Mouse (Mus musculus) T-helper 2 cell (primary cell): Measurements from ENCODE around the gene Men1.

Experiments used
- in situ Hi-C: fragments of 300-600 bp; cut with MboI, MseI; formaldehyde crosslinking; loops from one replicate; pipeline ENCODE4 v1.15.1; 2025; ENCODE audit warnings: high pct_unique_total_duplicates

The Men1 gene

DNA sequence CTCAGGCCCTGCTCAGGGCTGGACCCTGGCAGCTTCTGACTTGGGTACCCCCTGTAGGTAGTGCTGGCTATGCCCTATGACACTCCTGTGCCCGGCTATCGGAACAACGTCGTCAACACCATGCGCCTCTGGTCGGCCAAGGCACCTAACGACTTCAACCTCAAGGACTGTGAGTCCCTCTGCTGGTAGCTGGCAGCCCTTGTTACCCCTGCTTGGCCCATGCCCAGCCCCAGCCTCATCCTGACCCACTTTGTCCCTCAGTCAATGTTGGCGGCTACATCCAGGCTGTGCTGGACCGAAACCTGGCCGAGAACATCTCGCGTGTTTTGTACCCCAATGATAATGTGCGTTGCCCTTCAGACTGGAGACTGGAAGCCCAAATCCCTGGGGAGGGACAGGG is 53.2 kb downstream of the Men1 start:
- in situ Hi-C loops = no loop called here

- in situ Hi-C loops = no loop called here
These were observed 55.0 kb downstream of the Men1 start for GRCm38 (mm10) chr19:6389803-6390202.

DNA sequence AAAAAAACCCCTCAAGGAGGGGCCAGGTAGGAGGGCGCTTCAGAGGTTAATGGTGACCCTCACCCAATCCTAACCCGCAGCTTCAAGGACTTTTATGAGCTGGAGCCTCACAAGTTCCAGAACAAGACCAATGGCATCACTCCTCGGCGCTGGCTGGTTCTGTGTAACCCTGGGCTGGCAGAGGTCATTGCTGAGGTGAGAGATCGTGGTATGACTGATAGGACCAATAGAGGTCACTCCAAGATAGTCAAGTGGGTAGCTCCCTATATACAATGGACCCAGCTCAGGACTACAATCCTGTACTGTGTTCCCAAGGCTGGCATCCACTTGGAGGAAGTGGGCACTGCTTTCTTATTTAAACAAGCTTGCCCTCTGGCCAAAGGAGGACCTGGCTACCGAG is 55.5 kb downstream of the Men1 start:
- in situ Hi-C loops = no loop called here
